Mouse (Mus musculus) embryo, embryonic 10.5 days (tissue): Measurements from ENCODE around the gene Zyg11a.
"Not testable (repeated sequence)": the region's sequence is repeated elsewhere in the genome, so short reads cannot be mapped to it uniquely, and the experiment has no call there.

Experiments
- DNase-seq: peaks from one replicate; pipeline ENCODE4 v3.0.0-alpha.2; 2015; ENCODE audit warnings: low spot score

Zyg11a gene

GRCm38 (mm10) chr4:108217332-108218179, at the start of gene Zyg11a:
TSS of gene Zyg11a (minus strand) at chr4:108218048.
- DNase-seq: peak; percentile 38

- DNase-seq: no peak
Measured at GRCm38 (mm10) chr4:108265774-108266173, 47.9 kb upstream of the Zyg11a start.

DNA sequence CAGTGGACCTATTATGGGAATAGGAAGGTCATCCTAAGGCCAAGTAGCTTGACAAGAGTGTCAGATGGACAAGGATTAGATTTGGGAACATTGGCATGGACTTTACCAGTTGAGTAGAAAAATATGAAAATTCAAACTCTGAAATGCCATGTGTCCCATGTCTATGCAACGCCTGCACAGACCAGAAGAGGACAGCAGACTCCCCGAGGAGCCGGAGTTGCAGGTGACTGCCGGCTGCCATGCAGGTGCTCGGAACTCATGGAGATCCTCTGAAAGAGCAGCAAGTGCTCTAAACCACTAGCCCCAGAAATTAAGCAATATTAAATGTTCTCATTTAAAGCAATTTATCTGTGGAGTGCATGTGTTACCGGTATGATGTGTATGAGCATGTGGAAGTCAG, 35.5 kb upstream of the Zyg11a start:
- no peak for DNase-seq

DNA sequence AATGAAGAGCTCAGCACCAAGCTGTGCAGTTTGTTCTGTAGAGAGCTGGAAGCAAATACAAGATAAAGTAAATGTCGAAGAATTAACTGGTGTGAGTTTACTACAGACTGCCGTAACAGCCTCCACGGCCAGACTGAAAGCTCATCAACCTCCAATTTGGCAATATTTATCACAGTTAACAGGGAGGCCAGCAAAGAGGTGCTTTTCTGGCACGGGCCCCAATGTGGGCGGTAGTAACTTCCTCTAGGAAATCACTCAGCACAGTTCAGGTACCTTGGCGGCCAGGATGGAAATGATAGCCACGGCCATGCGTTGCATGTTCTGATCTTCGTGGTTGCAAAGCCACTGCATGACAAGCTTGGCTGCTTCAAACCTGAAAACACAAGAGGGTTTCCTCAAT, 32.7 kb upstream of the Zyg11a start:
- no peak for DNase-seq

DNA sequence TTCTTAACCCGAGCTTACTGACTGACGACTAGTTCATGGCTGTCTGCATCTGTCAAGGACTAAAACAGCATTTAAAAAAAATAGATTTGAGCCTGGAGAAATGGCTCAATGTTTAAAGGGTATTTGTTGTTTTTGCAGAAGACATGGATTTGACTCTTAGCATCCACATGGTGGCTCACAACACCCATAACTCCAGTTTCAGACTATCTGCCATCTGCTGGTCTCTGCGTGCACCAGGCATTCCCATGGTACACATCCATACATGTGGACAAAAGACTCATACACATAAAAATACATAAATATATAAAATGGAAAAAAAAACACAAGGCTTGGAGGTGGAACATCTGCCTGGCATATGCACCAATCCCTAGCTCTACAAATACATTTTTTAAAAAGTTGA, 31.5 kb upstream of the Zyg11a start:
- DNase-seq: no peak

GRCm38 (mm10) chr4:108233654-108234053, 15.8 kb upstream of the Zyg11a start:
- no peak for DNase-seq

GRCm38 (mm10) chr4:108225341-108225872, 7.6 kb upstream of the Zyg11a start:
- peak; percentile 24 for DNase-seq

GRCm38 (mm10) chr4:108222507-108222906, 4.7 kb upstream of the Zyg11a start:
- no peak for DNase-seq

- peak; percentile 40 for DNase-seq
Measured at GRCm38 (mm10) chr4:108219019-108219418, 1.2 kb upstream of the Zyg11a start.

GRCm38 (mm10) chr4:108213023-108213422, 4.8 kb downstream of the Zyg11a start:
- no peak for DNase-seq

- no peak for DNase-seq
Measured at GRCm38 (mm10) chr4:108204629-108205028, 13.2 kb downstream of the Zyg11a start.

DNA sequence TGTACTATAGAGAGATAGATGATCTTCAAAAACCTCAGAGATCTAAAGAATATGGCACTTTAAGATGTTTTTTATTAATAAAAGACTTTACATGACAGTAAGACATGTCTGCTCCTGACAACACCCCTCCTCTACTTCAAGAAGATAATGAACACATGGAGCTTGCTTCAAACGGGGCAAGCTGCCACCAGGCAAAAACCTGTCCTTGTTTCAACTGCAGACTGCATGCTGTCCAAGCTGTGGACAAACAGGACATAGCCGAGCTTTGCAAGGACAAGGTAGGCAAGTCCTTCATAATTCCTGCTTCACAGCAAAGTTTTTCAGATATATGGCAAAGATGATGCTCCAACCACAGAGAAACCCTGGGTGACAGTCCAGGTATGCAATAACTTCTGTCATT, 18.6 kb downstream of the Zyg11a start:
- DNase-seq: no peak

DNA sequence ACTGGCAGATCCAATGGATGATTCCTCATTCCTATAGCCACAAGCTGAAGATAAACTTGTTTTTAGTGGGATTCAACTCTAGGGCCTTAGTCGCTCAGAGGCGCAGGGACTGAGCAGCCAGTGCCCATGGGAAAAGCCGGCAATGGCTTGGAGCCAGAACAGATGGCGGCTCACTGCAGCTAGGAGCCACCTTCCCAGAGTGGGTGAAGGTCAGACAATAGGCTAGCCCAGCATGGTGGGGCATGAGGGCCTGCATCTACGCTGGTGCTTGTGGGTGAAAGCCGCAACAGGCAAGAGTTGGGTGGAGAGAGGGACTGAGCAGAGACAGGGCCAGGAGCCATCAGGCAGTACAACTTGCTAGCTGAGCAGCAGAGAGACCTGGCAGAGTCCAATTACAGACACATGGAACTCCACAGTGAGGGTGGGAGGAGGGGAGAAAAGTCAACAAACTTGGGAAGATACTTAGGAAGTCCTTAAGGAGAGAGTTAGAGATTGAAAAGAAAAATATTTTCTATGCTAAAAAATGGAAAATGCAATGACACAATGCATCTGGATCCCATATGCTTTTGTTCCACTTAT, 21.5 kb downstream of the Zyg11a start:
- peak; percentile 47 for DNase-seq

DNA sequence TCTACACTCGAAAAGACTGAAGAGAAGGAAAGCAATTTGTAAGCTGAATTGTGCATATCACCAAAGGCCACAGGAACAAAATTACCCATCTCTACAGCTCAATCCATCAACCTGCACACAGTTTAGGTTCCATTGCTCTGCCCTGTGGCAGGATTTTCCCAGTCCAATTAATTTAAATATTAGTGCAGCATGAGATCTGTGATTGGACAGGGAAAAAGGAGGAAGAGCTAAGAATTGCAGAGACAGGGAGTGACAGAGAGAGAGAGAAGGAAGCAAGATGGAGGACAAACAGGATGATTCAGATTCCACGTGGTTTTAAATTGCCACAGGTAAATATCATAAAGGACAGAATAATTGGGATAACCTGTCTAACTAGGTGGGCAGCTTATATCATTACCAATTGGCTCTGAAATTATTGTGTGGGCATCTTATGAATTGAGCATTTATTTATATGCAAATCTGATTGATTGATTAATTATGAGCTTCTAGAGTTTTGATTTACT, 25.0 kb downstream of the Zyg11a start:
- no peak for DNase-seq

DNA sequence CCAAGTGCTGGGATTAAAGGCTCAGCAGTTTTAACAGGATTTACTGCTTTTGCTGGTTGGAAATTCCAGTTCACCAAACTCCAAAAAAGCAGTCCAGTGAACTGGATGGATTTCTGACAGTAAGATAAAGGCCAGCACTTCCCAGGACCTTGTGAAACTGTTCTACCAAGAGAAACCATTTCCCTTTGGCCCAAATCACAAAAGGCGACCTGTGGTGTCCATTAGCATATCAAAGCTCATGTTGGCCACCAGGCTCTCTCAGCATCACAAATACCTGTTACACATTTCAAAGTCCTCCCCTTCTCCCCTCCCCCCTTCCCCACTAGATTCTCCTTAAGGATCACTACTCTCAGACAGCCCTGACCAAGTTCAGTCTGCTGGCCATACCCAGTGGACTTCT, 35.6 kb downstream of the Zyg11a start:
- no peak for DNase-seq

- no peak for DNase-seq
Measured at GRCm38 (mm10) chr4:108168056-108168455, 49.8 kb downstream of the Zyg11a start.

- DNase-seq: no peak
Measured at GRCm38 (mm10) chr4:108166874-108167273, 51.0 kb downstream of the Zyg11a start.

GRCm38 (mm10) chr4:108165152-108165895, 52.5 kb downstream of the Zyg11a start, which contains the start of gene Echdc2:
TSS of gene Echdc2 (plus strand) at chr4:108165437.
- DNase-seq: peak; percentile 78

DNA sequence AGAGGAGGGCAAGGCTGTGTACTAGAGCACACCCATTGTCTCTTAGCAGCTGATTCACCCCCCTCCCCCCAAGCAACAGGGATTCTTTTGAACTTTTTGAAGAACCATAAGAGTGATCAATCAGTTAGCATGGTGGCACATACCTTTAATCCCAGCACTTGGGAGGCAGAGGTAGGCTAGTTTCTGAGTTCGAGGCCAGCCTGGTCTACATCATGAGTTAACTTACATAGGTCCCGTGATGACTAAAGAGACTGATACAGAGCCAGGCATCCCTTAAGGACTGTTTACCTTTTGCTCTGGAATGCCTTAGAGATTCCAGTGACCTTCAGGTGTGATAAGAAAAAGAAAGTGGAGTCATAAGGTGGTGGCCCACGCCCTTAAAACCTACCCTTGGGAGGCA, 54.6 kb downstream of the Zyg11a start:
- no peak for DNase-seq

GRCm38 (mm10) chr4:108161936-108162335, 55.9 kb downstream of the Zyg11a start:
- DNase-seq: no peak

DNA sequence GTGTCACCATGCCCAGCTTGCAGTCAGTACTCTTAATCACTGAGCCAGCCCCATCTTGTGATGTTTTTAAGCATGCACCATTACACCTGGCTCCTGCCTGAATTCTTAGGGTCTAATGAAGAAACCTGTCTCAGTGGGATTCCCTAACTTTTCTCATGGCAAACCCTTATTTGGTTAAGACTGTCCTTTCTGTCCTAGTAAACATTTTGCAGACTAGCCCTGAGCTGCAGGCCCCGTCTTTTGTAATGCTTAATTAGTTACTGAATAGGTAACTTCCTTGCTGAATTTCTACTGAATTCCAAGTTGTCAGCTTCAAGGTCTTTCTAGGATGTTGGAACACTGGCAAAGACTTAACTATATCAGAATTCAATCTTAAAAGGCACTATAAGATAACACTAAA, 62.7 kb downstream of the Zyg11a start:
- not testable (repeated sequence) for DNase-seq

DNA sequence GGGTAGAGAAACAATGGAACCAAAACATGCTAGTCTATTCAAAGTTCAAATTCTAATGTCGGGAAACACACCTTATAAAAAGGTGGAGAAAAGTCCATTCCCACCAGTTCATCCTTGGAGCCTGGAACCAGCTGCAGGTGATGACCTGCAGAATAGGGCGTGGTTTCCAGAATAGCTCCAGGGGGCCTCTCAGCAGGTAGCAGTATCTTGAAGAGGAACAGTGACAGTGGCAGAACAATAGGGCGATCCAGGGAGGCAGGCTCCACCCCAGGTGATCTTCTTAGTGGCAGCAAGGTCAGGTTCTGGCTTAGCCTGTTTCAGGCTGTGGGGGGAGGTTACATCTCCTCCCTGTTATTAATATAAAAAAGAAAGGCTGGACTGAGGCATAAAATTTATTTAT, 72.3 kb downstream of the Zyg11a start:
- DNase-seq: not testable (repeated sequence)
